Mouse (Mus musculus) thymus, adult 18-20 months (tissue): ENCODE measurements around the gene Ddah1.

ENCODE experiments used
- DNase-seq, 2 experiments: peaks; one replicate each; pipeline ENCODE4 v3.0.0; 2022; ENCODE audit warnings: mixed read lengths in 2 of 2

Ddah1 gene

GRCm38 (mm10) chr3:145922019-145922854 lies 163.8 kb downstream of the Ddah1 start, which contains the start of gene Bcl10:
Gene Bcl10, plus strand, starts transcription at chr3:145922804.
- no peak for DNase-seq

DNA sequence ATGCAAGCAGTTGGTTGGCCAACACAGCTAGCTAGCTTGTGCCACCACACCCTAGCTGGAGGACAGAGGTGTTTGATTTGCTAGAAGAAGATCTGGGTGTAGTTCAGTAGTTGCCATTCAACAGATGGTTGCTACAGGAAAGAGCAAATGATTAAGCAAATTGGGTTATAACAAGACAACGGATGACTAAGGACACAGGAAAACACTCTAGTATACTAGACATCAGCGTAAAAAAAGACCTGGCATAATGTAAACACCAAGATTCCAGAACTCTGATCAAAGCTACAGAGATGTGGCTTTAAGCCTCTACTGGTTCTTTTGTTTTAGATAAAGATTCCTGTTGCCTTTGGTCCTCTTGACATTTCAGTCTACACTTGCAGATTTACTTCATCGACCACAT lies 164.5 kb downstream of the Ddah1 start:
- DNase-seq, result no peak

GRCm38 (mm10) chr3:145923874-145924577 lies 165.6 kb downstream of the Ddah1 start:
- peak; percentile 99 for DNase-seq

DNA sequence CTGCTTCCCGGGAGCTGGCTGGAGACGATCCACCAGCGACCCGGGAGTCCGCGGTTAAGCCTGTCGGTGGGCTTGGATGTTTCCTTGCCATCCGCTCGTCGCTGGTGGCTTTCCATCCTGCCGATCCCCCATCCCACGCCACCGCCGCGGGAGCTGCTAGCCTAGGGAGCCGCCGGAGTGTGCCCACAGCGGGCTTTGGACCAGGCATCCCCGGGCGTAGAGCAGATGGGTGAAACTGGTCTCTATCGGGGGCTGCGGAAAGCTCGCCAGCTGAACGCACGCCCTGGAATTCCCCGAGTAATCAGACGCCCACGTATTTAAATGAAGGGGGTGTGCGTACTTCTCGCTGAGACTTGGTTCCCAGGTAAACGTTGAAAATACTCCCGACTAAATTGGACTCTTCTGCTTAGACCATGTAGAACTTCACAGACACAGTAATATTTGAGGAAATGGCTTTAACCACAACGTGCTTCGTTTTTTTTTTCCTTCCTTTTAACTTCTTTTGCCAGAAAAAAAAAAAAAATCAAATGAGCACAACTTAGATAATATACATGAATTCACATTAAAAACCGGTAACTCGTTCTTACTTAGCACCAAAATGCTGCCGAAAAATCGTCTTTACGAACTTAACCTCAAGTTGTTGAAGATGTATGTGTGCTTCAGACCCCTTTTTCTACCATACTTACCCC lies 166.3 kb downstream of the Ddah1 start:
- peak; percentile 49 to 57 for DNase-seq

DNA sequence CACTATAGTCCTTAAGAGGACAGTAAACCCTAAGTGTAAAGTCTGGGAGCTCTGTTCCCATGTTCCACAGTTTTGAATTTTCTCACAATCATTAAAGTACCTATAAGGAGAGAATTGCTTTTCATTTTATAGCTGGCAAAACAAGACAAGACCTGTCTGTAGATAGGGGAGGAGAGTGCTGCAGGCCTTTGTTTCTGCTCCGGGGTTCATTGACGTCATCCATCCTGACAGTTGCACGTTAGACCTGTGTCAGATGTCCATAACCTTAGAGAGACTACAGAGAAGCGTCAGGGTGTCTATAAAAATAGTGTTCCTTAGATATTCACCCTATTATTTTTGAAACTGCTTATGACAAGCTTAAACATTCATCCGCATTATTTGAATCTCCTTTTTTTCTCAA lies 167.0 kb downstream of the Ddah1 start:
- no peak for DNase-seq

DNA sequence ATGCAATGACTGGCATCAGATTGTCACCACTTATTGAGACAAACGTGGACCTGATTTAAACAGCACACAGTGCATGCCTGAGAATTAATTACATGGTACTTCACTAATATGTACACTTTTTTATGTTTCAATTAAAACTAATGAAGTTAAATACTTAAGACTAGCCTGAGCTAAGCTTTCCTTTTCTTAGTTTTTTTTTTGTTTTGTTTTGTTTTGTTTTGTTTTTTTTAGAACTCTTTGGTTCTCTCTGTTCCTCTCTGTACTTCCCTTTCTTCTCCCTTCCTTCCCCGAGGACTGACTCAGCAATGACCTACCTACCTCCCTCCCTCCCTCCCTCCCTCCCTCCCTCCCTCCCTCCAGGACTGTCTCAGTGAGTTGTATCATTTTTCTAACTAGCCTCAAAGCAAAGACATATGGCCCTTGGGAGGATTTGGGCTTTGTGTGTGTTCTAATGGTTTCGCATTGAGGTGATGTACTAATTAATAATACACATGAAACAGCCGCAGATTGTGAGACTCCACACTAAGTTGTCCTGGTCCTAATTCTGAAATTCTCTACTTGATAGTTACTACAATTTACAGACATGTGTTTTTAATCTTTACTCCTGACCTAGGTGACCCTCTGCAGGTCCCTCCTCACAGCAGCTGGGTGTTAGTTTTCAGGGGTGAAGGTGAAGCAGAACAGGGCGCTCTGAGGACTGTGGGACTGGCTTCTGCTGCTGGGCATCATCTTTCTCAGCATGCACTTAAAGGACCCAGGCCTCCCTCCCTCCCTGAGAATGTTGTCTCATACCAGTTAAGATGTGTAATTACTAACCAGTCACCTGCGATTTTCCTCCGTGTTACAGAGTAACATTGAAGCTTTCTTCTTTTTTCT lies 171.3 kb downstream of the Ddah1 start:
- DNase-seq, result no peak

- no peak for DNase-seq
These were observed 175.4 kb downstream of the Ddah1 start for GRCm38 (mm10) chr3:145933845-145934244.

DNA sequence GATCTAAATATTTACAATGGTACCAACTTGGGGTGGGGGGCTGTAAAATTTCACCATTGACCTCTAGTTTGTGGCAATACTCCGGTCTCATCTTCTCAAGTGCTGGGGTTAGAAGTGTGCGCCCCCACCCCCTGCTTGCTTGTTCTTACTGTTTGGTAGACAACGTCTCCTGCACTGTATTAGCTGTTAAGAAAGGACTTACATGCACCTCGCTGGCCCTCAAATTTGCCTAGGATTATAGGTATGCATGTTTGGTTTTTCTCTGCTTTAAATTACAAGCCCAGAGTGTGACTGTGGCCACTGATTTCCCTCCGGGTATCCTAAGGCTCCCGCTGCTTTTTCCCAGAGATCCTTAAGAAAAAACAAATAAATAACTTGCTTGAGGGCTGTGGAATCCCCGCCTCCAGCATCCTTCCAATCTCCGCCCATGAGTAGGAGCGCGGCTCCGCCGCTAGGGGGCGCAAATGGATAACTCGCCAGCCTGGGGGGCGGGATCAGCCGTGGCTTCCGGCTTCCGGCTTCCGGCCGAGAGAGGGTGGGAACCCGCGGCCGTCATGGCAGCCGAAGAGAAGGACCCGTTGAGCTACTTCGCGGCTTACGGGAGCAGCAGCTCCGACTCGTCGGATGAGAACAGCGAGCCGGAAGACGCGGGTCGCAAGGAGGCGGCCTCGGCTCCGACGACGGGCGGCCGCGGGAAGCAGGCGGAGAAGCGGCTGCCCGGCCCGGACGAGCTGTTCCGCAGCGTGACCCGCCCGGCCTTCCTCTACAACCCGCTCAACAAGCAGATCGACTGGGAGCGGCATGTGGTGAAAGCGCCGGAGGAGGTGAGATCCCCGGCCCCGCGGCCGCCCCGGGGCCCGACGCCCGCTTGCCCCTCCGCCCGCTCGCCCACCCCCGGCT lies 179.3 kb downstream of the Ddah1 start, which contains the start of gene 2410004B18Rik:
2410004B18Rik (plus strand) TSS at position 510 of the 900 bp plus-strand sequence.
- DNase-seq, result peak; percentile 75 to 78

GRCm38 (mm10) chr3:145938405-145939349 lies 180.2 kb downstream of the Ddah1 start:
- DNase-seq, result no peak

- DNase-seq, result no peak
These were observed 180.9 kb downstream of the Ddah1 start for GRCm38 (mm10) chr3:145939402-145939801.

DNA sequence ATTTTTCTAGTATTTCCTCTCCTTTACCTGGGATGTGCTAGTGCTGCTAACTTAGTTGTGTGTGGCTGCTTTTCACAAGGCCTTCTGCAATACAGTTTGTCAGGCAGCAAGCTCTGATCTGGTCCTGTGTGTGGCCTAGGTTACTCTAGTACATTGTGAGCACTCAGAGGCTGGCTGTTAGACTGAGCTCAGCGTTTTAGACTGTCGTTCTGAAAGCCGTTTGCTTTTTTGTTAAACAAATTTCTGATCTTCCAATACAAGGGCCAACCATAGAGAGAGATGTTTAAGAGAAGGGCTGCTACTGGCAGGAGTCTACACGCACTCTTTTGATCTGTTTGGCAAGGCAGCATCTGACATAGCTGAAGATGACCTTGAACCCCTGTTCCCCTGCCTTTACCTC lies 181.5 kb downstream of the Ddah1 start:
- DNase-seq, result no peak

GRCm38 (mm10) chr3:145941971-145942370 lies 183.5 kb downstream of the Ddah1 start:
- DNase-seq, result peak in 1 of 2 experiments; percentile 38
